Mouse (Mus musculus) cerebellum, adult 2 months (tissue): ENCODE results near the gene BC048562. TPM values are rescaled to one million over a fixed set of nuclear protein-coding genes. Genes with fewer than 3 reads are reported as not detected.

Experiments used
- DNase-seq, 2 experiments: peaks; one replicate each; pipeline ENCODE4 v3.0.0; 2021
- H3K27ac ChIP-seq: fragments of 200-500 bp; 2 replicates; pipeline ENCODE4 v1.5.1; 2012; ENCODE audit warnings: low read length, control low read depth, inconsistent platforms; ENCODE audit not compliant: insufficient read depth
- H3K27me3 ChIP-seq: fragments of 200-500 bp; 2 replicates; pipeline ENCODE4 v1.6.1; 2012; ENCODE audit warnings: inconsistent platforms, mild to moderate bottlenecking, low read length, moderate library complexity; ENCODE audit not compliant: control insufficient read depth, insufficient read depth
- H3K4me1 ChIP-seq: fragments of 200-500 bp; 2 replicates; pipeline ENCODE4 v1.6.1; 2011; ENCODE audit warnings: low read length; ENCODE audit not compliant: control insufficient read depth, insufficient read depth
- H3K4me3 ChIP-seq: fragments of 200-500 bp; replicated peaks from 2 replicates; pipeline ENCODE3; 2011; ENCODE audit warnings: mild to moderate bottlenecking, low read depth, low read length, control low read depth; ENCODE audit not compliant: insufficient read depth
- CTCF ChIP-seq: fragments of 200-500 bp; IDR thresholded peaks from 2 replicates; pipeline ENCODE4 v1.5.1; 2011; ENCODE audit warnings: low read depth, mild to moderate bottlenecking, control low read depth, low read length, moderate library complexity, borderline replicate concordance; ENCODE audit not compliant: insufficient read depth
- POLR2A ChIP-seq: fragments of 200-500 bp; IDR thresholded peaks from 2 replicates; pipeline ENCODE4 v1.6.1; 2011; ENCODE audit warnings: low read length, control low read depth, borderline replicate concordance; ENCODE audit not compliant: insufficient read depth
- WGBS: fragments of 180-500 bp; shearing (Covaris S2); methylation state at CpG from one replicate; pipeline ENCODE4 v1.1.7; 2018; 5-methylcytosine and 5-hydroxymethylcytosine counted together
- polyA plus RNA-seq: library from polyadenylated mRNA; depleted of rRNA; stranded (reverse); fragments of >200 nt; gene quantifications from 2 replicates; pipeline ENCODE4 v1.2.3, GENCODE M21; 2012

The BC048562 gene
- polyA plus RNA-seq, 1 experiment, result not detected

DNA sequence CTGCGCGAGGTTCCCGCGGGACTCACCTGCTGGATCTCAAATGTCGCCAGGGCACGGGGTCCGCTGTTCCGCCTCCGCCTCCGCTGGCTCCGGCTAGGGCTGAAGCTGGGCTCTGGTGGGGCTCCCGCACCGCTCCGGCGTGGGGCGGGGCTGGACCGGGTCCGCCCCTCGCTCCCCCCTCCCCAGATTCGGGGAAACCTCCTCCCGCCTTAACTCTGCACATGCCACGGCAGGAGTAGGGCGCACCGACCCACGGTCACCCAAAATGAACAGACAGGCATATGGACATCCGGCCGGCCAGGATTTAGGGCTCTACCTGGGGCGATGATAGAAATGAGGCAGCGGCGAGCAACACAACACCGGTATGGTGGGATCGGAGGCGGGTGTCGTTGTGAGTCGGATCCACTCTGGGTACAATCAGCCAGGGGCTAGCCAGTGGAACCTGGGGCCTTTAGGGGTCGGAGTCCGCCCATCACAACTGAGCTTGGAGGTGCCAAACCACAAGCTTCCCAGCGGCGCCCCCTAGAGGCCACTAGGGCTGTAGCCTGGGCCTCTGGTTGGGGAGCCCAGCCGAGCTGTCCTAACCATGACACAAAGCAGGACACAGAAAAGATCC is 16.1 kb downstream of the BC048562 start:
- under 1% methylated on average over 40 of the region's 40 CpGs for WGBS
- H3K27me3 ChIP-seq, result no peaks in the 10 kb centered on the region
- TF ChIP-seq CTCF (peak; percentile 75), POLR2A (peak; percentile 31; the same call in 1 of the 2 replicates)

GRCm38 (mm10) chr9:108452911-108453310 is 16.6 kb downstream of the BC048562 start:
- H3K4me1 ChIP-seq, result peaks cover 14% of the 10 kb centered on the region
- DNase-seq, result no peak
- TF ChIP-seq POLR2A (no peak), CTCF (no peak)
- no peaks in the 10 kb centered on the region for H3K27me3 ChIP-seq
- 40% methylated on average over 6 of the region's 6 CpGs for WGBS
- no peak overlapping the region for H3K27ac ChIP-seq
- peak overlapping the region; percentile 90 for H3K4me3 ChIP-seq

More for the DNA sequence above, 16.1 kb downstream of the BC048562 start:
- Histone ChIP-seq H3K4me1 (peaks cover 14% of the 10 kb centered on the region), H3K27ac (peak overlapping the region; percentile 57; the same call in 1 of the 2 replicates), H3K4me3 (peak overlapping the region; percentile 90)
- peak; percentile 90 to 94 for DNase-seq

DNA sequence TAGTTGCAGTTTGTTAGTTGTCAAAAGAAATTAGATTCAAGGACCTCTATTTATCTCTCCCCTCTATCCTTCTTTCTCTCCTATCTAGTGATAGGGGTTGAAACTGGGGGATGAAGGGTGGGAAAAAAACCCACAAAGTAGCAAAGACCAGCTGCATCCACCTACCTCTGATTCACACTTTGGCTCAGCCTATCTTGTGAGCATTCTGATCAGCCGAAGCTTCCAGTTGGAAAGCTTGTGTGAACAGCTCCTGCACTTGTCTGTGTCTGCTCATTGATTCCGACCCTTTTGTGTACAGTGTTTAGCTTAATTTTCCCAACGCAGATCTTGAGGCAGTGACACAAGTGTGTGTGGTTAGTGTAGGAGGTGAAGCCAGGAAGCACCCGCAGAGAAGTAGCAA is 17.2 kb downstream of the BC048562 start:
- no peak overlapping the region for H3K4me3 ChIP-seq
- TF ChIP-seq CTCF (no peak), POLR2A (no peak)
- H3K4me1 ChIP-seq, result peaks cover 14% of the 10 kb centered on the region
- no peak for DNase-seq
- 37% methylated on average over 4 of the region's 4 CpGs for WGBS
- H3K27ac ChIP-seq, result no peak overlapping the region
- no peaks in the 10 kb centered on the region for H3K27me3 ChIP-seq

GRCm38 (mm10) chr9:108454429-108454828 is 18.1 kb downstream of the BC048562 start:
- H3K4me1 ChIP-seq, result peaks cover 14% of the 10 kb centered on the region
- H3K27me3 ChIP-seq, result no peaks in the 10 kb centered on the region
- no peak overlapping the region for H3K27ac ChIP-seq
- WGBS, result 87% methylated on average over 6 of the region's 6 CpGs
- H3K4me3 ChIP-seq, result no peak overlapping the region
- TF ChIP-seq POLR2A, result no peak
- TF ChIP-seq CTCF, result no peak
- DNase-seq, result no peak

DNA sequence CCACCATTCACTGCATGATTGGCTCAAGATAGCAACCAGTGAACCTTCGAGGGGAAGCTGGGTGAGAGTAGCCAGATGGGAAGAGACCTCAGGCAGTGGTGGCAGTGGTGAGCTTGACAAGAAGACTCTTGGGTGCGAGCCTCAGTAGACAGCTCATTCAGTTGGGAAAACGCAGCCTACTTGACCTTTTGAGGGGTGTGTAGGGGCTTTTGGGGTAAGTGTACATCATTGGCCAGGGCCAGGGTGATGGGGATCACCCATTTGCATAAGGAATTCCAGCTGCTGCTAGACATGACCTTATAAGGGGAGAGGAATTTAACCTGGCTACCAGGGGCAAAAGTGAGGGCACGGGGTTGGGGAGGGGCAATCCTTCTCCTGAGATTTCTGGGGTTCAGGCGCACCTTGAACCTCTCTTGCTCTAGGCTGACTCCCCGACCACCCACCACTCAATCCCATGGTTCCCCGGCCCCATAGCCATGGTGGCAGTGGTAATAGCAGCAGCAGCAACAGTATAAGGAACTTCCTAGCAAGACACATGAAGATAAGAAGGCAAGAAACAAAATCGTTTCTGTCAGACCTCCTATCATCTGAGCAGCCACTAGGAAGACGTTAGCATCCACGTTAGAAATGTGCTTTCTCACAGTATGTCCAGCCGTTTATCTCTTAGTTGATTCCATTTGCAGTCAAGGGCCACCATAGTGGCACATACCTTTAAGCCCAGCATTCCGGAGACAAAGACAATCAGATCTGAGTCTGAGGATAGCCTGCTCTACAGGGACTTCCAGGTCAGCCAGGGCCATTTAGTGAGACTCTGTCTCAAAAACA is 19.7 kb downstream of the BC048562 start:
- TF ChIP-seq CTCF (no peak), POLR2A (no peak)
- Histone ChIP-seq H3K4me1 (peaks cover 5% of the 10 kb centered on the region), H3K4me3 (no peak overlapping the region), H3K27ac (no peak overlapping the region), H3K27me3 (no peaks in the 10 kb centered on the region)
- DNase-seq, result no peak
- 71% methylated on average over 12 of the region's 12 CpGs for WGBS

DNA sequence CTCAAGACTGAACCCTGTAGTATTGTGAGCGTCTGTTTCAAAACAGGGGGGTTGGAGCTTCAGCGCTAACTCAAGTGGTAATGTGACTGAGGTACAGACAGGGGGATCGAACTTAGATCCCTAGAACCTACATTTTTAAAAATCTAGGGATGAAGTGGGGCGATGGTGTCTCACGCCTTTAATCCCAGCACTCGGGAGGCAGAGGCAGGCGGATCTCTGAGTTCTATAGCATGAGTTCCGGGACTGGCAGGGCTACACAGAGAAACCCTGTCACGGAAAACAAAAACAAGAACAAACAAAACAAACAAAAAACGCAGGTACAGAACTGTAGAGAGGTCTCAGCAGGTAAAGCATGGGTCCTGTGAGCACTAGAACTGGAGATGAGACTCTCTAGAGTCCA is 20.7 kb downstream of the BC048562 start:
- TF ChIP-seq POLR2A (no peak), CTCF (no peak)
- Histone ChIP-seq H3K27me3 (no peaks in the 10 kb centered on the region), H3K4me3 (no peak overlapping the region), H3K4me1 (no peaks in the 10 kb centered on the region), H3K27ac (no peak overlapping the region)
- no peak for DNase-seq
- WGBS, result 85% methylated on average over 10 of the region's 10 CpGs

- Histone ChIP-seq H3K27ac (no peak overlapping the region), H3K4me1 (peaks cover 3% of the 10 kb centered on the region; the same call in 1 of the 2 replicates)
- TF ChIP-seq CTCF, result no peak
- TF ChIP-seq POLR2A, result no peak
Observed at GRCm38 (mm10) chr9:108459939-108460318, 23.6 kb downstream of the BC048562 start.

DNA sequence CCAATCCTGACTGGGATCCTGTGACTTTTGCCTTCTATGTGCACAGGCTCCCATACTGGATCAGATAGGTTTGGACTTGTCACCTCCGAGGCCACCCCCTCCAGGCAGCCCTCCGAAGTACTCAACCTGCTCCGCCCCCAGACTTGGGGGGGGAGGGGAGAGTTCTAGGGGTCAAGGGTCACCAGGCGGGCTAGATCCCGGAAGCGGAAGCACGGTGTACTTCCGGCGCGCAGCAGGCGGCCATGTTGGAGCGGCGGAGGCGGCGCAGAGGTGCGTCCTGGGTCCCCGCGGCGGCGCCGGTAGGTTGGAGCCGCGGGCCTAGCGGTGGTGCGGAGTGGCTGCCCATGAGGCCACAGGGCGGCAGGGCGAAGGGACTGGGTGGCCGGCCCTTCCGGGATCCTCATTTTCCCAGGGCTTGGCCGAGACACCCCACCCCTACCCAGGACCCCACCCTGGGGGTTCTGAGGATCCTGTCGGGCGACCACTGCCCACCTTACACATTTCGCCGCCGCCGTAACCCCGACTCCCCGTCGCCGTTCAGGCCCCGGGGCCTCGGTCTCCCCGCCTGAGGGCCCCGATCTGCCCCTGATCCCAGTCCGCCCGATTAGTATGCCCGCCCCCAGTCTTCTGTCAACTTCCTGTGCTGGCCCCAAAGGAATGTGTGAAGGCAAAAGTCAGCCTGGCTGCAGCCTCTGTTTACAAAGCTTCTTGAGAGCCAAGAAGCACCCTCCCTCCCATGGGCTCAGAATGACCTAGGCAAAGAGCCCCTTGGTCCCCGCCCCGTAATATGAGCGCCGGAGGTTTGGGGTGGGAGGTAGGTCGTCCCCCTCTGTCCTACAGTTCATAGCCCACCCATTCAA is 24.3 kb downstream of the BC048562 start, which contains the start of gene Ccdc71:
Gene Ccdc71 (plus strand): TSS at position 209 of the 860 bp plus-strand sequence.
- peak; percentile 87 to 90 for DNase-seq
- WGBS, result under 1% methylated on average over 52 of the region's 52 CpGs

More at GRCm38 (mm10) chr9:108459939-108460318, 23.6 kb downstream of the BC048562 start:
- Histone ChIP-seq H3K27me3 (no peaks in the 10 kb centered on the region), H3K4me3 (peak overlapping the region; percentile 57)
- no peak for DNase-seq
- 83% methylated on average over 1 of the region's 1 CpGs for WGBS

More for the DNA sequence above, 24.3 kb downstream of the BC048562 start, which contains the start of gene Ccdc71:
- Histone ChIP-seq H3K27me3 (no peaks in the 10 kb centered on the region), H3K4me3 (peak within 1 kb of the TSS; percentile 57), H3K4me1 (peaks cover 3% of the 10 kb centered on the region; the same call in 1 of the 2 replicates), H3K27ac (peak within 1 kb of the TSS; percentile 36; the same call in 1 of the 2 replicates)
- no peak for TF ChIP-seq CTCF
- TF ChIP-seq POLR2A, result peak; percentile 64
